Mouse (Mus musculus) cerebellum, adult 9-11 months (tissue): ENCODE data around the gene Serpinb12.
"Not testable (repeated sequence)": the region's sequence is repeated elsewhere in the genome, so short reads cannot be mapped to it uniquely, and the experiment has no call there.

Source experiments
- DNase-seq: peaks from one replicate; pipeline ENCODE4 v3.0.0; 2022

Gene Serpinb12

GRCm38 (mm10) chr1:106934265-106934664, at the start of gene Serpinb12:
TSS of gene Serpinb12 (plus strand) at chr1:106934449.
- DNase-seq, result no peak

GRCm38 (mm10) chr1:106895142-106895541, 39.1 kb upstream of the Serpinb12 start:
- not testable (repeated sequence) for DNase-seq

DNA sequence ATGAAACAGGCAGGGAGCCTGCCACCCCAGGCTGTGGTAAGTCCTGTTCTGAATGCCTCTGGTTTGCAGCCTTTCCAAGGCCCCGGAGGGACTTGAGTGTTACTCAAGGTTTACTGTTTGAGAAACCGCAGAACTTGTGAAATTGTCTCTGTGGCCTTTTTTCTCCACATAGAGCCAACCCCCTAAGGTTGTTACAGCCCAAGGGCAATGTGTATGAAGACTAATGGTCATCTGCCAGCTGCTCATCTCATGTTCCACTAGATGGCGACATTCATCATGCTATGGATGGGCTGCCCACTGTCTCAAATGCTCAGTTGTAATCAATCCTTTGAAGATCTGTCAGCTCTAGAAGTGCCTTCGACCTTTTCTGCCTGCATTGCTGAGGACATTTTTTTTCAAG, 32.8 kb upstream of the Serpinb12 start:
- no peak for DNase-seq

DNA sequence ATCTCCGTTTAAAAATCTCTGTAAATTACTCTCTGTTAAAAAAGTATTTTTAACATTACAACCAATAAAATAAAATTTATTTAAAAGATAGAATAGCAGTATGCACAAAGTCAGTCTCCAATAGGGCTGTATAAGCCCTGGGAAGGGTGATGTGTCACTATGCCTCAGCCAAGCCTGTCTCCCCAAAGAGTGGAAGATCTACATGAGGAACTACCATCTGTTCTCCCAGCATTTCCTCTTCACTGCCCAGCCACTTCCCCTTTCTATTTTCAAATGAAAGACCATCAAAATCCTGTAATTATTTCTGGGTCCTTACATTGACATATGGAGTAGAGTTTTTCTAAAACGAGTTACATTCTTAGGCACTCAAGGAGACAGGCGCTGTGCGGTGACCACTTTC, 2.3 kb upstream of the Serpinb12 start:
- DNase-seq, result no peak

DNA sequence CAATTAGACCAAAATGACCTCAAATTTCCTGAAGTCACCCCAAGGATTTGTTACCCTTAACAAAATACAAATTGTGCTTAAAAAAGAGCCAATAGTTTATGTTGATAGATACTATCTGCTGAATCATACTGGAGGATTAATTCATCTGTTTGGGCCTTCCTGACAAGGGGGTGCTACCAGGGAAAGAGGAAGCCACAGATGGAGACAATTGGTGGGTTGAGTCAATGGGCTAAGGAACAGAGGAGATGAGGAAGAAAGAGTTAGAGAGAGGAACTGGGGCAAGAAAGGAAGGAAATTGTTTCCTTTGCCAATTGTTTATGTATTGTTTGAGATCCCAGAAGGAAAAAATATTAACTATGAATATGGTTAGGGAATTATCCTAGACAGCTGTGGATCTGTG, 591 bp upstream of the Serpinb12 start:
- no peak for DNase-seq

DNA sequence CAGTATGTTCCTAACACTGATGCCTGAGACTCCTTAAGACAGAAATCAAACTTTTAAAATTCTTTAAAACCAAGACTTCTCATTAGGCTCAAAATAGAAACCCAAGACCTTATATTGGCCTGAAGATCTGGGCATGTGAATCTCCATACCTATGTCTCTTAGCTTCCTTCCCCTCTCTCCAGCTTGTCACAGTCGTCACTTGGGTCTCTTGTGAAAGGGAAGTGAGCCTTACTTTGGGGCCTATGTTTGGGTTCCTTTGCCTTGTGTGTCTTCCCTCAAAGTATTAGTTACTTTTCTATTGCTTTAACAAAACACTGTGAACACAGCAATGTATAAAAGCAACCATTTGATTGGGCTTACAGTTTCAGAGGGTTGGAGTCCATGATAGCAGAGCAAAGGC, 13.0 kb downstream of the Serpinb12 start:
- no peak for DNase-seq

GRCm38 (mm10) chr1:106959981-106960380, 25.7 kb downstream of the Serpinb12 start:
- no peak for DNase-seq

GRCm38 (mm10) chr1:106961023-106961422, 26.8 kb downstream of the Serpinb12 start:
- no peak for DNase-seq

DNA sequence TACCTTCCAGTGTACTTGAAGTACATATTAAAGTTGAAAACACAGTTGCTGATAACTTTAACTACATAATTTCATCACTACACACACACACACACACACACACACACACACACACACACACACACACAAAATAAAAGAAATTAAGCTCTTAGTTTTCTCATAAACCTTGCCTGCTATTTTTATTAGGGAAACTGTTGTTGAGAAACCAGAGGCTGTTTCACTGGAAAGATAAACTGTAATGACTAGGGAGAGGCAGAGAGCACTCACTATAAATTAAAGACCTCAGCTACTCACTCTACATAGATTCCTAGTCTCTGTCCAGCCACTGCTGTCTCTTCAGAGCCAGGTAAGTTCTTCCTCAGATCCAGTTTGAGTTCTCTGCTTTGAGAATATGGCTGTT, 46.4 kb downstream of the Serpinb12 start, which contains the start of gene Serpinb13:
Gene Serpinb13 (plus strand): TSS at position 301 of the 400 bp plus-strand sequence.
- no peak for DNase-seq

DNA sequence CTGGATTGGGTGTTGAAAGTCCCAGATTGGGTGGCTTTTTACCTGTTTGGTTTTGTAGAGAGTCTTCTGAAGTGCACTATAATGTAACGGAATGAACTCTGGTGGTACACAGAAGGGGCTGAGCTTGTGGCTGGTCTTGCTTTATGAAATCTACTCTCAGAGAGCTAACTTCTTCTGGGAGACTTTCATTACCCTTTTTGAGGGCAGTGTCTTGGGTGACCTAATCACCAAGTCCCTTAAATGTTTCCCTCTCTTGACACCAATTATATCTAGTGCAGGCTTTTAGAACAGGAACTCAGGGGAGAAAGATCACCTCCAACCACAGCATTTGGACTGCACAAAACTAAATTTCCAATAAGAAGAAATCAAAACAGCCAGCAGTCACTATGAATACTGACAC, 48.8 kb downstream of the Serpinb12 start:
- no peak for DNase-seq

DNA sequence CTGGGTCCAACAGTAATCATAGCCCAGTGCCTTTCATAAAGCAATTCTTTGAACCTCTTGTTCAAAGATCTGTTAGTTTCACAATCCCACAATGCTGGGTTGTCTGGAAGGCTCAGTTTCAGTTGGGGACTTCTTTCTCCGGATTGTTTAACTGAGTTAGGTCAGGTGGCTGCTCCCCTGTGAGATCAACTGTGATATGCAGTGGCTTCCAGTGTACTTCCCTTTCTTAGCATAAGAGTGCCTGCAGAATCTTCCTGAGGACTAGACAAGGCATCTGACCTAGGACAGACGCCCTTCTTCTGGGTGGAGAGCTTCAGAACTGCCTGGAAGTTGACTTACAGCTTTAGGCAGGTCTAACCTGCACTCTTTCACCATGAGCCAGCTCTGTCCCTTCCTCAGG, 49.6 kb downstream of the Serpinb12 start:
- no peak for DNase-seq

DNA sequence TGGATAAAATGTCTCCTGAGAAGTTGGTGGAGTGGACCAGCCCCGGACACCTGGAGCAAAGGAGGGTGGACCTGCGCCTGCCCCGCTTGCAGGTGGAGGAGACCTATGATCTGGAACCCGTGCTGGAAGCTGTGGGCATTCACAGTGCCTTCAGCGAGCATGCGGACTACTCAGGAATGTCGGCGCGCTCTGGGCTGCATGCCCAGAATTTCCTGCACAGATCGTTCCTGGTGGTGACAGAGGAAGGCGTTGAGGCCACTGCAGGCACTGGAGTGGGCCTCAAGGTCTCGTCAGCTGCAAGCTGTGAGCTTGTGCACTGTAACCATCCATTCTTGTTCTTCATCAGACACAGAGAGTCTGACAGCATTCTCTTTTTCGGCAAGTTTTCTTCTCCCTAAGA, 66.2 kb downstream of the Serpinb12 start:
- DNase-seq, result no peak

DNA sequence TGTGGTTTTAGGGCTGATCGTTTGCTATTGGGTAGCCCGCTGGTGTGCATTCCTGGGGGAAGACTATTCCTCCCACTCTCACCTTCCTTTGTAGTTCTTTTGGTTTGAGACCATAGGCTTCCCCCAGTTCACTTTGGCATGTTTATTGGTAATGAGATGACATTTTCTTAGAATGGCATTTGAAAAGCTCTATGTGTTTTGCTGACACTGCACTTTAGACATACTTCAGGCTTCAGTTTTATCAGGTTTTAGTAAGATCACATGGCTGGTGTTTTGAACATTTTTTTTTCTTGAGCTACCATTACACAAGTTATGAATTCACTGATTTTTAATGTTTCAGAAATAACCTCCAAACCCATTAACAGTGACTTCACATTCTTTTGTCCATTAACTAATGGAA, 67.5 kb downstream of the Serpinb12 start:
- DNase-seq, result no peak

DNA sequence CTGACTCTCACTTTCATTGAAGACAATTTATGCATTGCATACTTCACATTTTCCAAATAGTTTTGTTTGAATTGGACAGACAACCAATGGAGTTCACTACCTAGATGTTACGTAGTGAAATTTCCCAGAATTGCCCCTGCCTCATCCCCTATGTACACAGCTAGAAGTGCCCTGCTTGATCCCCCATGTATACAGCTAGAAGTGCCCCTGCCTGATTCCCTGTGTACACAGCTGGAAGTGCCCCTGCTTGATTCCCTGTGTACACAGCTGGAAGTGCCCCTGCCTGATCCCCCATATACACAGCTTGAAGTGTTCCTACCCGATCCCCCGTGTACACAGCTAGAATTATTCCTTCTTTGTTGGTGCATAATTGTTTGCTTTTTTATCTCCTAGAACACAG, 72.1 kb downstream of the Serpinb12 start:
- no peak for DNase-seq
